Mouse (Mus musculus) thymus, postnatal 36 days (tissue): Measurements from ENCODE around the gene Acot8.
A peak's percentile ranks its signal among the peaks of the same experiment; 100 is the strongest.
"Not testable (repeated sequence)": the region's sequence is repeated elsewhere in the genome, so short reads cannot be mapped to it uniquely, and the experiment has no call there.

ENCODE experiments used
- DNase-seq, 2 experiments: peaks; one replicate each; pipeline ENCODE4 v3.0.0; 2022; ENCODE audit warnings: mixed read lengths in 2 of 2

Acot8 gene

DNA sequence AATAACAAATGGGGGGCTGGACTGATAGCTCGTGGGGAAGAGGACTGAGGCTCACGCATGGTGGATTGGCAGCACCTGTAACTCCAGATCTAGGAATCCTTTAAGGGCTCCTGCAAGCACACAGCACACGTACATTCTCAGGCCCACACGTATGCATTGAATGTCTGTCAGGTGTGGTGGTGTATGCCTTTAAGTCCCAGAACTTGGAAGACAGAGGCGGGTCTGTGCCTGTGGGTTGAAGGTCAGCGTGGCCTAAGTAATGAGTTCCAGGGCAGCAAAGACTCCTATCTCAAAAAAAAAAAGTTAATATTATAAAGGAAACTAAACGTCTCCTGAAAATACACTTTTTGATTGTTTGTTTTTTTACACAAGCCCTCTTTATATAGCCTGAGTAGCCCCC, 1.9 kb upstream of the Acot8 start:
- DNase-seq = no peak

DNA sequence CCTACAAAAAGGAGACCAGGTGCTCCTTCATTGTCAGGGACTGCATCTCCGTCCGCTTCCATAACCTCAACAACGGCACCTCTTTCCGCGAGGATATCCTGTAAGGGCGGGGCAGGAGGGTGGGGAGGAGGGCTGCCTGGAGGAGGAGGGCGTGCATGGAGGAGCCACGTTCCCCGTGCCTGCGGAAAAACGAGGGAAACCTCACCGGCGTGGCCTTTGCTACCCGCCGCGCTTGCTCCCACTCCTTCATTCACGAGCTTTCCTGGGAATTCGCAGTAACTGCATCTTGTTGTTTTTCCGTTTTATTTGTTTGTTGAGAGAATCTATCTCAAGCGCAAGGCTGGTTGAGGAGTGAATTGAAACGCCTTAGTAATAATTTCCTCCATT, 643 bp upstream of the Acot8 start:
- DNase-seq = no peak

DNA sequence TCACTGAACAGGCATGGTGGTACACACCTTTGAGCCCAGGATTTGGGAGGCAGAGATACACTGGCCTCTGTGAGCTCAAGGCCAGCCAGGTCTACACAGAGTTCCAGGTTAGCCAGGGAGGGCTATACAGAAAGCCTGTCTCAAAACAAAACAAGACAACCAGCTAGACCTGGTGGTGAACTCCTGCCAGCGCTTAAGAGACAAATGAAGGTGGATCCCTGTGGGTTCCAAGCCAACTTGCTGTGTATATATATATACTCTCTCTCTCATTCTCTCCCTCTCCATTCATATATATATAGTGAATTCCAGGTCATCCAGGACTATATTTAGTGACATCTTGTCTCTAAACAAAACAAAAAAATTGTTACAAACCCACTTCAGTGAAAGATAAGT, 765 bp downstream of the Acot8 start:
- no peak for DNase-seq

DNA sequence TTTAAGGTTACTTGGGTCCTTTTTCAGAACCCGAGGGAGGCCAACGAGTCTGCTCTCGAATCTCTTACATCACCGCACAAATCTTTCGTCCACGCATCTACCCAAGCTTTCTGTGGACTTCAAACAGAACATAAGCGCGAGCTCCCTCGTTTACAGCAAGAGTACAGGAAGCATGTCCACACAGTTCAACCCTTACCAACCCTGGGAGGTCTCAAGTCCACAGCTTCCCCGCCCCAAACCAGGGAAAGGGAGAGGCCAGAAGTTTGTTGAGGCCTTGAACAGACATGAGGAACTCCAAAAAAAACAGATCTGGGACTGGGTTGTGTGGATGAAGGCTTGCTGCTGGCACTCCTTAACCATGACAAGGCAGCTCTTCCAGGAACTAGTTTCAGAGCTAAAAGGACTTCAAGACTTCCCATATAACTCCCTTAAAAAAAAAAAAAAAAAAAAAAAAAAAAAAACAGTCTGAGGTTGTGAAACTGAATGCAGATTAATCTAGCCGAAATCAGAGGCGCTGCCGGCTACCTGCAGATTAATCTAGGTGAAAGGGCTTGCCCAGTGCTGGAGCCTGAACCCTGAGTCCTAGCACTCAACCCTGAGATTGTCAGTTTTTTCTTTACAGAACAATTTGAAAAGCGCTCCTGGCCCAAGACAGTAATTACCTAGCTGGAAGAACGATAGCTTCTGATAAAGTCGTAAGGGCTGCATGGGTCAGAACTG, 1.3 kb downstream of the Acot8 start:
- DNase-seq = no peak

DNA sequence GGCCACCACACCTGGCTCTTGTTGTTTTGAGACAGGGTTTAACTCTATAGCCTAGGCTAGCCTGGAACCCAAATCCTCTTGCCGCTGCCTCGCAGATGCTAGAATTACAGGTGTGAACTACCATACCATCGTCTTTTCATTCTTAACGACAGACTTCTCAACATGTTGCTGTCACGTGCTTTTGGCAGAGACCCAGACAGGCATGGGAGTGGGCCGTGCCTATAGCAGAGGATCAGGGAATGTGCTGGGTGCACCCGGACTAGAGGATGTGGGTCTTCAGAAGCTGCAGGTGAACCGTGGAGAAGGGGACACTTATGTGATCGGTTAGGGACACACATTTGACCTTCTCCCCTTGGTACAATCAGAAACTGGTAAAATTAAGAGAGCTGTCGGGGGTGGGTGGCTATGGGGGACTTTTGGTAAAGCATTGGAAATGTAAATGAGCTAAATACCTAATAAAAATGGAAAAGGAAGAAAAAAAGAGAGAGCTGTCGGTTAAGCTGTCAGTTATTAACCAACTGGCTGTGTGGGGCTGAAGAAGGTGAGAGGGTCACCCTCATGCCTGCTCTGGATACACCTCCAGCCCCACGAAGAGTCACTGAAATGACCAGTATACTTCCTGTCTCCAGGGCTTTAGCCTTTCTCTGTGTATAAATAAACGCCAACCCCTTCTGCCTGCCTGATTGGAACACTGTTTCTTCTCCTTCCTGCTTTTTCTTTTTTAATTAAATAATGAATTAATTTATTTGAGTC, 4.3 kb downstream of the Acot8 start:
- no peak for DNase-seq

DNA sequence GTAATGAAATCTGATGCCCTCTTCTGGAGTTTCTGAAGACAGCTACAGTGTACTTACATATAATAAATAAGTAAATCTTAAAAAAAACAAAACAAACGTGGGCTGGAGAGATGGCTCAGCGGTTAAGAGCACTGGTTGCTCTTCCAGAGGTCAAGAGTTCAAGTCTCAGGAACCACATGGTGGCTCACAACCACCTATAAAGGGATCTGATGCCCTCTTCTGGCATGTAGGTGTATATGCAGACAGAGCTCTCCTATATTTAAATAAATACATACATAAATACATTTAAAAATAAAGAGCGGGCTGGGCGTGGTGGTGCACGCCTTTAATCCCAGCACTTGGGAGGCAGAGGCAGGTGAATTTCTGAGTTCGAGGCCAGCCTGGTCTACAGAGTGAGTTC, 6.1 kb downstream of the Acot8 start:
- DNase-seq = not testable (repeated sequence)

DNA sequence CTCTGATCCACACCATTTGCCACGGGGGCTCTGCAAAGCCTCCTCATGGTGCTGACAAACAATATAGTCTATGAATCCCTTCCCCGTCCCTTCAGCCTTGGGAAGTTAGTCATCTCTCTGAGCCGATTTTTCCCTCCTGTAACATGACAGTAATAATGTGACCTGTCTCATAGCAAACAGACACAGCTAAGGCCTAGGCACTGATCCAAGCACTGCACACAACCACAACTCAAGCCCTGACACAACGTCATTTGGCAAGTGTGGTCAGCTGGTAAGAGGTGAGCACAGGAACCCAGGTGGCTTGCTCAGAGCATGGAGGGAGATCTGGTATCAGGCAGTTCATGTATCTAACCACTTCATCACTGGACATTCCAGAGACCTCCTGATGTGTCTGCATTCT, 8.8 kb downstream of the Acot8 start:
- DNase-seq = no peak

DNA sequence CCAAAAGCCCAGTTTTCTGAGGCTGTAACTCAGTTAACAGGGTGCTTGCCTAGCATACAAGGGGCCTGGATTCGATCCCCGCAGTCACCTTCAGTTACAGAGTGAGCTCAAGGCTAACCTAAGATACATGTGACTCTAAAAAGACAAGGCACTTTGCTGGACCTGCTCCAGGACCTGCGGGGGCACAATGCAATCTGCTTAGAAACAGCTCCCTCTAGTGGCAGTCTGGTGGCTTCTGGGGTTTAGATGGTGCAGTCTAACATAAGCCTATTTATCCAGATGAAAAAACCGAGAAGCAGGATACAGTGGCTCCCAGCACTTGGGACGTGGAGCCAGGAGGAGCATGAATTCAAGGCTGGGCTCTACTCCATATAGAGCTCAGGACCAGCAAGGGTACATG, 10.4 kb downstream of the Acot8 start:
- DNase-seq = peak; percentile 58 to 59

DNA sequence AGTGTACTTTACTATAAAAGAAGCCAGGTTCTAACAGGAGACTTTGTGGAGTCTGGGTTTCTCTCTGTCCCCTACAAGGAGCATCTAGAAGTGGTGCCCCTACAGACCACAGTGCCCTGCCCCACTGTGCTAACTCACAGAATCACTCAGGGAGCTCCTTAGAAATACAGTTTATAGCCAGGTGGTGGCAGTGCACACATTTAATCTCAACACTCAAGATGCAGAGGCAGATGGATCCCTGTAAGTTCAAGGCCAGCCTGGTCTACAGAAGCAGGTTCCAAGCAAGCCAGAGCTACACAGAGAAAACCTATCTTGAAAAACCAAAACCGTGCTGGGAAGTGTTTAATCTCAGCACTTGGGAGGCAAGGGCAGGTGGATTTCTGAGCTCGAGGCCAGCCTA, 10.9 kb downstream of the Acot8 start:
- no peak for DNase-seq

DNA sequence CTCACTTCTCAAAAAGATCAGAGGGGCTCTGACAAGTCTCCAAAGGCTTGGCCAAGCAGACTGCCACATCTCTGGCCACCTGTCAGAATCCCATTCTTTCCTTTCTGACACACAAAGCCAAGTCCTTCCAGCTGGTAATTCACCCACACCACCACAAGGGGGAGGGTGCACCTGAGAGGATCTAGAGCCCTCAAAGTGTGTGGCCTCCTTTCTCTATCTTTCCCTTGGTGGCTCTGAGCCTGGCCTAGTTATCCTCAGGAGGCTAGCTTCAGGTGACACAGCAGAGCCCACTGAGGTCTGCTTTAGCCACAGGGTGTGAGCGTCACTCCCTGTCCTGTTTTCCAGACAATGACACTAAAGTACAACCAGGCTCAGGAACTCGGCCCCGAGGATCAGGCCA, 11.4 kb downstream of the Acot8 start:
- peak; percentile 57 to 62 for DNase-seq

DNA sequence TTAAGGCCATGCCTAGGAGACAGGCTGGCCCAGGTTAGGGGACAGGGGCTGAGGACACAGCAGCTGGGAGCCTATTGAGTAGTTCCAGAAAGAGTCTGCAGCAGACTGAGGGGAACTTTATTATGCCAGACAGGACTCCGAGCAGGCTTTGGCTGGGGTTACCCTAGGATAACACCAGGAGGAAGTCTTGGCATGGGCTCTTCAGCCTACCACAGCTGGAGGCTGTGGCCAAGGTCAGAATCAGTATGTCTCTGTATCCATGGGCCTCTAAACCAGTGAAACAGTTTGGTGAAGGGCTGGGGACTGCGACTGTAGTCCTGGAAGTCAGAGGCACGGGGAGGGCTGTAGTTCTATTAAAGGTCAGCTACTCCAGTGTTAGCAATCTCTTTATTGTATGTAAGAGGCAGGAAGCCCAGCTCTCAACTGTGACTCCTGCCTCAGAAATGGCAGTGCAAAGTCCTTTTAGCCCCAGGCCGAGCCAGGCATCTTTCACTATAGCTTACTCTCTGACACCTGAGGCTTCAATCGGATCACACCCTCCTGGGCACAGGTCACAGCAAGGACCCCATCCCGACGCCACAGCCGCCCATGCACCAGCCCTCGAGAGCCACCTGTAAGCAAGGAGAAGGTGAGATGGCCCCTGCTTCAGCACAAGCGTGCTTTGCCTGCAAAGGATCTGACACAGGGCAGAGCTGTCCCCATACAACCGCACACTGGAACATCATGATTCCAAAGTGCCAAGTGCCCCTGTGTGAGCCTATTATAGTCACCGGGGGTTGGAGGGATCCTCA, 12.1 kb downstream of the Acot8 start:
- no peak for DNase-seq

DNA sequence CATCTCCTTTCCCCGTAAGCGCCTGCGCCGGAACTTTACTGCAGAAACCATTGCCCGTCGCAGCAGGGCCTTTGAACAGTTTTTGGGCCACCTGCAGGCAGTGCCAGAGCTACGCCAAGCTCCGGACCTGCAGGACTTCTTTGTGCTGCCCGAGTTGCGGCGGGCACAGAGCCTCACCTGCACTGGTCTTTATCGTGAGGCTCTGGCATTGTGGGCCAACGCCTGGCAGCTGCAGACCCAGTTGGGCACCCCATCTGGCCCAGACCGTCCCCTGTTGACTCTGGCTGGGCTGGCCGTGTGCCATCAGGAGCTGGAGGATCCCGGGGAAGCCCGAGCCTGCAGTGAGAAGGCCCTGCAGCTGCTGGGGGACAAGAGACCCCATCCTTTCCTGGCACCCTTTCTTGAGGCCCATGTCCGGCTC, 12.8 kb downstream of the Acot8 start:
- no peak for DNase-seq

DNA sequence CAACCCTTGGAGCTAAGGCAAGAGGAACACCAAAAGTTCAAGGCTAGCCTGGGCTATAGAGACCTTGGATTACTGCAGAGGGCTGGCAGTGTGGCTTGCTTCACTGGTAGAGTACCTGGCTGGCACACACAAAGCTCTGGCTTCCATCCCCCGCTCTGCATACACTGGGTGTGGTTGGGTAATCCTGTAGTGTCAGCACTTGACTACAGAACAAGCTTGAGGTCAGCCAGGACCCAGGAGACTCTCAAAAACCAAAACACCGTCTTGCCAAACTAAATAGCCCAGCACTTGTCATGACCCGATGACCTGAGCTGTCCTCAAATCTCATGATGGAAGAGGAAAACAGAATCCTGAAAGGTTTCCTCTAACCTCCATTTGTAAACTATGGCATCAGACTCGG, 14.2 kb downstream of the Acot8 start:
- no peak for DNase-seq

DNA sequence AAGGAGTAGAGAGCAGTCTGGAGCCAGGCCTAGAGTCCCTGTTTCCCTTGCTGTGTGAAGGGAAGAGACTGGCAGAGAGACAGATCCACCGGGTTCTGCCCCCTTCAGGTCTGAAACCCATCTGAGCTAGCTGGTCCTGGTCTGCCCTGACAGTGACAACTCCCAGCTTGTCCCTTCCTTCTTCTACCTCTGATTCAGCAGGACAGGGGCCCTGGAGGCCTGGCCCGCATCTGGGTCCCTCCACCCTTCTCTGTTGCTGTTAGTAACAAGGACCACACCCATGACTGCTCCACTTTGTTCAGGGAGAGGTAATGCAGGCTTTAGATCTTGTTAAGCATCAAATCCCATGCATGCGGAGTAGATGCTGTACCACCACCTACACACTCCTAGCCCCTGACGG, 16.3 kb downstream of the Acot8 start:
- DNase-seq = no peak

DNA sequence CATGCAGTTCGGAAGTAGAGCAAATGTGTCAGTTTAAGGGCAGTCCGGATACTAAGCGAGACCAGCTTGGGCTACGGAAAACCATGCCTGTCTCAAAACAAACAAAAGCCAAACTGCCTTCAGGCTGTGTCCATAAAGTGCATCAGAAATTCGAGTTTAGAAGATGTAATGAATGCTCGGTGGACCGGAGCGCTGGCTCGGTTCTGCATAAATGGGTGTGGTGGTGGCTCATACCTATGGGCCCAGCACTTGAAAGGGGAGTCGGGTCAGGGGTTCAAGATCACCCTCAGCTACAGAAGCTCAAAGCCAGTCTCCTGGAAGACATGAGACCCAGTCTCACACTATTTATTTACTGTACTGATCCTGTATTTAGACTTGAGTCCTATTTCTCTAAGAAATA, 16.9 kb downstream of the Acot8 start:
- DNase-seq = no peak

DNA sequence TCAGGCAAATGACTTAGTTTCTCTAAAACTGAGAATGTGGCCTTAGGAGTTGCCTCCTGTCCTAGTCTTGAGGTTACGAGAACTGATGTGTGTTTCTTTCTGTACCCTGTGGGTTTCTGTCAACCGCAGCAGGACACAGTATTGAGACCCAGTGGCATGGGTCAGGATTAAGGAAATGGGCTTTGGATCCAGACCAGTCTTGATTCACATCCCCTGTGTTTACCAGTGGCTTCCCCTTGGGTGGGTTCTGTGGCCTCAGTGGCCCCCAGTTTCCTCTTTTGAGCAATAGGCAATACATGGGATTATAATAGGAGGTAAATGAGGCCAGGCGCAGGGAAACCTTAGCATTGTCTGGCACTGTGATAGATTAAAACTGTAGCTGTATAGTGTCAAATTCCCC, 17.6 kb downstream of the Acot8 start:
- DNase-seq = no peak

DNA sequence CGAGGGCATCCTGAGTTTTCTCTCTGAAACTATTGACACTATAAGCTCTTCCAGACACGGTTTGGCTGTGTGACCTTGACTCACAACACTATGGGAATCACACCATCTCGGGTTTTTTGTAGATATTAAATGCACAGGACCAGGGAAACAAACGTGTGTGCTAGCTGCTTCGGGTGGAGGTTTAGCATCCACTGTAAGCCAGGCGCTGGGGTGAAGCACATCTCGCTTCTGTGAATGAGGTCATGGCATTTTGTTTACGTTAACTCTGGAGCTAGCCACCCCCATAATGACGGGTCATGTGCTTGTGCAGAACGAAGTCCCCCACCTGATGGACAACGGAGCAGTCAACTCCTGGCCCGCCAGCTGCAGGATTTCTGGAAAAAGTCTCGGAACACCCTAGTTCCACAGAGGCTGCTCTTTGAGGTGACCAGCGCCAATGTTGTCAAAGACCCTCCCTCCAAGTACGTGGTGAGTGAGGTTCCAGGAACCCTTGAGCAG, 18.2 kb downstream of the Acot8 start:
- DNase-seq = no peak

DNA sequence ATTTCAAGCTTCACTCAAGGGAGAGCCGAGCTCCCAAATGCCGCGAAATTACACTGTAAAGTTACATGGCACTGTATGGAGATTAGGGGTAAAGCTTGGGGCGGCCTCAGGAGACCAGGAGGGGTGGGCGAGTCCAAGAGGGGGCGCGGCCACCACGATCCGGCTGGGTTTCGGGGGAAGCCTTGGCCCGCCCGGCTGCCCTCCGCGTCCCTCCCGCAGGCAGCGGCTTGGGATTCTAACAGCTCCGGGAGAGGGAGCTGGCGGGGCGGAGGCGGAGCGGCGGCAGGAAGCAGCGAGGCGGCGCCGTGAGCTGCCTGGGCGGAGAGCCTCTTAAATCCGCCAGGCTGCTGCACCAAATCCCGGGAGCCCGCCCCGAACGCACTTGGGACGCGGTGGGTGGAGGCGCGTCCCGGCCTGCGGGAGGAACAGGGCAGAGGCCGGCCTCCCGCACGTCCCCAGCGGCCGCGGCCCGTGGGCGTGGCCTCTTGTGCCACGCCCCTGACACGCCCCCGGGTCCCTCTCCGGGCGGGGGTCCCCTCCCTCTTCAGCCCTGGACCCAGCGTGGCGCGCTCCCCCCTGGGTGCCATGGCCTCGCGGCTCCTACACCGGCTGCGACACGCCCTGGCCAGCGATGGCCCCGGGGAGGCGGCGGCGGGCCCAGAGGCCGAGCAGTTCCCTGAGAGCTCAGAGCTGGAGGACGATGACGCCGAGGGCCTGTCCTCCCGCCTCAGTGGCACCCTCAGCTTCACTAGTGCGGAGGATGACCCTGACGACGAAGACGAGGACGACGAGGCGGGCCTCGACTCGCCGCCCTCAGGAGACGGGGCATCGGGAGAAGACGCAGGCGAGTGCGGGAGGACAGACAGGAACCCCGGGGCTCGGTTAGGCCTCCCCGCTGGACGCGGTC, 18.9 kb downstream of the Acot8 start, which contains the start of gene Snx21:
TSS of gene Snx21 (plus strand) at position 343 of the 907 bp plus-strand sequence.
- DNase-seq = peak; percentile 72 to 74

DNA sequence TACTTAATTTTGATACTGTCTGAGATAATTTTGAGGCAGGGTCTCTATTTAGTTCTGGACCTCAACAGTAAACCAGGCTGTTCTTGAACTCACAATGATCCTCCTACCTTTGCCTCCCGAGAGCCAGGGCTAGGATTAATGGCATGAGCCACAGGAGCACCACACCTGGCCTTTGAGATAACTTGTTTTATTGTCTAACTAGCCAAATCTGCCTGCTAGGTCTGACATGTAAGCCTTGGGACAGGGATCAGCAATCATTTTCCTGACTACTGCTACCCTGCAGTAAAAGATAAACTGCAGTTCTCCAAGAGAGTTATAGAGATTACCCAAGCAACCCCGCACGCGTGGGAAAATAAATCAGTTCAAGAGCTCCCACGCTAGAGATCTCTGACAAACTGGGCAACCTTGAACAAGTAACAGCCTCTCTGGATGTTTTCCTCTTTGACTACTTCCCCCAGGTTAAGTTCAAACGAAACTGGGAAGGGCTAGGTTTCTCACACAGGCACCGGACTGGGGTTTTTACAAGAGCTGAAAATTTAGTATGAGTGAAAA, 19.7 kb downstream of the Acot8 start:
- no peak for DNase-seq

DNA sequence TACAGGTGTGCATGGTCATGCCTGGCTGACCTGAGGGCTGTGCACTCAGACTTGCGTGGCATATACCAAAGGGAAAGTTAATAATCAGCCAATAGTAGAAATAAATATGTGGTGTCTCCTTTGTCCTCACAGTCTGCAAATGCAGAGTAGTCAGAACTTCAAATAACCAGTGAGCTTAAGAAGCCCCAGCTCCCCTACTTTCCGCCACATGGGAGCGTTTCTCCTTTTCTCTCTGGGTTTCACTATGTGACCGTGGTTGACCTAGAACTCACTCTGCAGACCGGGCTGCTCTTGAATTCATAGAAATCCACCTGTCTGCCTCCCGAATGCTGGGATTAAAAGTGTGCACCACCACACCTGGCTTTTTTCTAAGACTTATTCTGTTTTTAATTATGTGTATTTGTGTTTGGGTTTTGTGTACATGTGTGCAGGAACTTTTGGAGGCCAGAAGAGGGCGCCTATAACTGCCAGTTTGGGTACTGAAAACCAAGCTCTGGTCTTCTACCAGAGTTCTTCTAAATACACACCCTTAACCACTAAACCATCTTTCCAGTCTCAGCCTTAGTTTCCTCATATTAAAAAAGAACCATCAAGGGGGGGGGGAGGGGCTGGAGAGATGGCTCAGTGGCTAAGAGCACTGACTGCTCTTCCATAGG, 20.6 kb downstream of the Acot8 start:
- no peak for DNase-seq

DNA sequence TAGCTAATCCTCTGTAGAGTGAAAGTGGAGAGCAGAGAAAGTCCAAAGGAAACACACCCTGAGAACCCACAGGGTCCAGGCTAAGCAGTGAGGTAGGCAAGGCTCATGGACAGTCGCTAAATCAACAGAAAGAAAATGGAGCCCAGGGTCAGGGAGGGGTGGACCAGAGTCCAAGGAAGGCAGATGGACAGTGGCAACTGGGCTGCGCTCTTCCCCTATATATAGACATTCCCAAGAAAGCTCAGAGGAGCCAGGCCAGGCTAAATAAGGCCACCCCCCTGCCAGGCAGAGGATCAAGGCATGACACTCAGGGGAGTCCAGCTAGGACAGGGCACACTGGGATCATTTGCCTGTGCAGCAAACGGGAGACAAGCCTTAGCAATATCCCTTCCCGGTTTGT, 22.8 kb downstream of the Acot8 start:
- no peak for DNase-seq
